ENCODE assay signal across 9 mouse cellular contexts in the genomic region with DNA sequence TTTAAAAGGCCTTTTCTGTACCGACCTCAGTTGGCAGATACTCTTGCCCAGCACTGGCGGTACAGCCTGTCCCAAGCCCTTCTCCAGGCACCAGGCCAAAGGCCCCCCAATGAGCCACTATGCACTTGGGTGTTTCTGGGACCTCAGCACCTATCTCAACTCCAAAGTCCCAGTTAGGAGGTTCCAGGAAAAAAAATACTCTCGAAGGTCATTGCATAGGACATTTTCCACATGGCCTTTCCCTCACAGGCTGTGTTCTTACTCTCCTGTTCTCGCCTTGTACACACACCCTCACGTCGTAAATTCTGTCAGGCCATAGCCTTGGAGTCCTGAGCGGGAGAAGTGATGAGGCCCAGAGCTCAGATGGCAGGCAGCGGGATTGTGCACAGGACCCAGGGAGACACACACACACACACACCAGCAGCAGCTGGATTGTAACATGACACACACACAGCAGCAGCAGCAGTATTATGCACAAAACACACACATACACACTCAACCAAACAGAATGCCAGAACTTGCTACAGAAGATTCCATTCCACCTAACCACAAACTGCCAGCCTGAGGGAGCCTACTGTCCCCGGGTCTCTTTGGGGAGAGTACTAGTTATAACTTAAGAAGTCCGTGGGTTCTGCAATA. TPM values are rescaled to one million over a fixed set of nuclear protein-coding genes. Genes with fewer than 3 reads are reported as not detected.
DNase-seq lines count a peak whose midpoint lies in the region; ATAC-seq lines count a peak whose summit lies in the region.
"Had no signal": no experiment of that assay in that cellular context is flagged by ENCODE, and none has a peak within 500 bp of the region (broad histone marks: within the 10 kb centered on the region; RNA-seq: fewer than 3 reads in every experiment).

No protein-coding gene starts in this region.

- H3K4me1 ChIP-seq in midbrain, embryonic 10.5 days: peaks cover 17% of the 10 kb centered on the region
- peaks cover 6% of the 10 kb centered on the region for H3K4me1 ChIP-seq in midbrain, embryonic 13.5 days (replicated peaks)
- peaks cover 11% of the 10 kb centered on the region for H3K4me1 ChIP-seq in kidney, embryonic 16.5 days (ENCODE audit: insufficient read depth, low read length)
- peaks cover 19% of the 10 kb centered on the region for H3K4me1 ChIP-seq in stomach, embryonic 15.5 days

- H3K27ac ChIP-seq in midbrain, embryonic 10.5 days (replicated peaks): no peak overlapping the region
- no peak overlapping the region for H3K27ac ChIP-seq in midbrain, embryonic 13.5 days
- H3K27ac ChIP-seq in kidney, embryonic 16.5 days (ENCODE audit: low read length): peak overlapping the region; percentile 46; the same call in 1 of the 2 replicates
- H3K27ac ChIP-seq in stomach, embryonic 15.5 days: peak overlapping the region; percentile 65

- H3K9ac ChIP-seq in midbrain, embryonic 13.5 days (replicated peaks): no peak overlapping the region
- H3K9ac ChIP-seq in kidney, embryonic 16.5 days (replicated peaks; ENCODE audit: low read length): peak overlapping the region; percentile 28
- H3K9ac ChIP-seq in stomach, embryonic 15.5 days: no peak overlapping the region

- no peak overlapping the region for H3K4me2 ChIP-seq in midbrain, embryonic 13.5 days (replicated peaks)
- H3K4me2 ChIP-seq in kidney, embryonic 16.5 days (replicated peaks; ENCODE audit: low read depth, low read length): peak overlapping the region; percentile 50; the same call in 1 of the 2 replicates
- H3K4me2 ChIP-seq in stomach, embryonic 15.5 days: peak overlapping the region; percentile 55

- DNase-seq in embryo, embryonic 10 days (ENCODE audit: low spot score): peak; percentile 34
- DNase-seq in embryo, embryonic 10.5 days (ENCODE audit: low spot score): no peak
- no peak for DNase-seq in midbrain, embryonic 10.5 days (ENCODE audit: low spot score)
- no peak for DNase-seq in spleen, postnatal 4 days (ENCODE audit: low spot score in 2 of 2)
- DNase-seq in B cell, adult 2 months: no peak

- 0 out of 2 replicates have a peak overlapping the region, but pooled peaks have one; percentile 44 for H3K4me3 ChIP-seq in midbrain, embryonic 10.5 days
- no peak overlapping the region for H3K4me3 ChIP-seq in midbrain, embryonic 13.5 days (replicated peaks)
- H3K4me3 ChIP-seq in kidney, embryonic 16.5 days (ENCODE audit: low read length): 0 out of 2 replicates have a peak overlapping the region, but pooled peaks have one; percentile 18
- peak overlapping the region; percentile 24; the same call in 1 of the 2 replicates for H3K4me3 ChIP-seq in stomach, embryonic 15.5 days (replicated peaks)

- no peaks in the 10 kb centered on the region for H3K36me3 ChIP-seq in midbrain, embryonic 10.5 days
- no peaks in the 10 kb centered on the region for H3K36me3 ChIP-seq in midbrain, embryonic 13.5 days
- no peaks in the 10 kb centered on the region for H3K36me3 ChIP-seq in kidney, embryonic 16.5 days (ENCODE audit: insufficient read depth, low read length)
- H3K36me3 ChIP-seq in stomach, embryonic 15.5 days: no peaks in the 10 kb centered on the region

- H3K27me3 ChIP-seq in midbrain, embryonic 10.5 days (ENCODE audit: low read depth, poor library complexity, severe bottlenecking): peaks cover 18% of the 10 kb centered on the region
- peaks cover 5% of the 10 kb centered on the region; the same call in 1 of the 2 replicates for H3K27me3 ChIP-seq in midbrain, embryonic 13.5 days
- no peaks in the 10 kb centered on the region for H3K27me3 ChIP-seq in kidney, embryonic 16.5 days (ENCODE audit: insufficient read depth, low read length)
- H3K27me3 ChIP-seq in stomach, embryonic 15.5 days (replicated peaks): no peaks in the 10 kb centered on the region
- H3K27me3 ChIP-seq: CH12.LX had no signal

- WGBS in midbrain, embryonic 10.5 days: 79% methylated on average over 10 of the region's 10 CpGs
- 72% methylated on average over 10 of the region's 10 CpGs for WGBS in midbrain, embryonic 13.5 days
- WGBS in kidney, embryonic 16.5 days: 28% methylated on average over 10 of the region's 10 CpGs
- 44% methylated on average over 10 of the region's 10 CpGs for WGBS in stomach, embryonic 15.5 days

- H3K9me3 ChIP-seq in midbrain, embryonic 10.5 days (replicated peaks): no peaks in the 10 kb centered on the region
- H3K9me3 ChIP-seq in midbrain, embryonic 13.5 days: no peaks in the 10 kb centered on the region
- no peaks in the 10 kb centered on the region; the same call in 1 of the 2 replicates for H3K9me3 ChIP-seq in kidney, embryonic 16.5 days (ENCODE audit: low read length)
- H3K9me3 ChIP-seq in stomach, embryonic 15.5 days: no peaks in the 10 kb centered on the region

- ATAC-seq in midbrain, embryonic 13.5 days: no peak
- ATAC-seq in kidney, embryonic 16.5 days (ENCODE audit: low FRiP score, low TSS enrichment): peak; percentile 40; the same call in 1 of the 2 replicates
- ATAC-seq in stomach, embryonic 15.5 days (ENCODE audit: insufficient read depth, low FRiP score, low read depth): no peak

RNA-seq across cellular contexts. Expression of a gene that starts 5.8 kb away (rescaled TPM):
- 2.0 and 2.2 TPM in 2 replicates for polyA plus RNA-seq in midbrain, embryonic 10.5 days (2016; fragmentation: Nextera tagmentation; extraction: Ambion mirVana)
- polyA plus RNA-seq in midbrain, embryonic 13.5 days (2015; fragmentation: Nextera tagmentation; extraction: Ambion mirVana): 1.00 and 1.4 TPM in 2 replicates
- polyA plus RNA-seq in kidney, embryonic 16.5 days (2015; fragmentation: Nextera tagmentation; extraction: Ambion mirVana): 2.8 and 2.9 TPM in 2 replicates
- 6.2 and 6.9 TPM in 2 replicates for polyA plus RNA-seq in stomach, embryonic 15.5 days (2015; fragmentation: Nextera tagmentation; extraction: Ambion mirVana)

Comparison
In these comparisons a context has a peak if more than half of its experiments do, and no peak if none do; other contexts are left out.
1. H3K27ac ChIP-seq: peak in kidney, embryonic 16.5 days (single experiment) and stomach, embryonic 15.5 days (single experiment); none in midbrain, embryonic 10.5 days (single experiment) and midbrain, embryonic 13.5 days (single experiment).